Mouse (Mus musculus) heart, adult 2 months (tissue): ENCODE measurements at regions not wholly inside any gene's neighbourhood (a gene's known extent, or its start where the extent isn't known, plus 50 kb on each side); places are given as distances from the start of the nearest gene placed in this dataset.

Experiments used
- CTCF ChIP-seq: fragments of 200-600 bp; IDR thresholded peaks from 2 replicates; pipeline ENCODE4 v1.8.1; 2022; ENCODE audit warnings: antibody characterized with exemption, mild to moderate bottlenecking, moderate library complexity
- EP300 ChIP-seq: fragments of 200-500 bp; IDR thresholded peaks from 2 replicates; pipeline ENCODE4 v1.6.1; 2011; ENCODE audit warnings: low read depth, low read length, control low read depth; ENCODE audit not compliant: insufficient read depth
- POLR2A ChIP-seq: fragments of 200-500 bp; IDR thresholded peaks from 2 replicates; pipeline ENCODE4 v1.6.1; 2011; ENCODE audit warnings: mild to moderate bottlenecking, low read depth, low read length, control low read depth; ENCODE audit not compliant: insufficient read depth

DNA sequence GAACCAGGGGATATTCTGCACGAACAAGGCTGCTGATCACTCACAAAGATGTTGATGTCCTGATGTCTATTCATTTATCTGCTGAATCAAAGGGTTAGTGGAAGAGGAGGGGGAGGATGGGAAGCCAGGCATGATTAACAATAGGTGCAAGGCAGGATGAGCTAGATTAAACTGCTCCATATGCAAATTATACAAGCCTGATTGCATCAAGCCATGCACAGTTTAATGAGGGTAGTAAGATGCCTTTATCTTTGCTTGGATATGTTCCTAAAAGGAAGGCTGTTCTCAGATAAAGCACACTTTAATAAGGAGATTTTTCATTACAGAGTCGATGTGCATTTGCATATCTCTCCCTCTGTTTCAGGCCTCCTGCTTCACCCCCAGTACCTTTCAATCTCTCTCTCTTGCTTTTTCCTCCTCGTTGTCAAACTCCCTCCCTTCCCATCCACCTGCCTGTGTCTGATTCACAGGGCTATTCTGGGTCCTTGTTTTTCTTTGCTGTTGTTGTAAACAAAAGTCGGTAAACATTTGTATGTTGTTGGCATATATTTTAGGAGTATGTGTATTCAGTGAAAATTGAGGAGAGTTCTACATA is 615.8 kb upstream of the Nox3 start:
- TF ChIP-seq EP300: no peak
- TF ChIP-seq POLR2A: no peak
- no peak for TF ChIP-seq CTCF
